Mouse (Mus musculus): ENCODE results near the gene Nexn.
"Not testable (repeated sequence)": the region's sequence is repeated elsewhere in the genome, so short reads cannot be mapped to it uniquely, and the experiment has no call there.

Nexn gene

DNA sequence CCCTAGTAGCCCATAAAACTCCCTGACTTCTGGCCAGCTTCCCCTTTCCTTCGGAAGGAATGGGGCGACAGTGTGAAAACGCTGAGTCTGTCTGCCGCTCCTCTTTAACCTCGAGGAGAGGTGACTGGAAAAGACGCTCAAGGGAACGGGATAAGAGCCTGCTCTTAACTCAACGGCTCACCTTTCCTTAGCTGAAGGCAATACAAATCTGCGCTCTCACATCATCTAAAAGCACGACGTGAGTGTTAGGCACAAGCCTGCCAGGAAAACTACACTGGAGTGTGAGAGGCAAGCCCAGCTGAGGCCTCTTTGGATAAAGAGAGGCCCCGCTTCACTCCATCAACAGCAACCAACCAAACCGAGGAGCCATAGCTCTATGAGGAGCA is at the start of gene Nexn:
TSS of gene Nexn (minus strand) at position 315 of the 386 bp plus-strand sequence.
- DNase-seq (ENCODE audit: low read depth, low spot score) = no peak

DNA sequence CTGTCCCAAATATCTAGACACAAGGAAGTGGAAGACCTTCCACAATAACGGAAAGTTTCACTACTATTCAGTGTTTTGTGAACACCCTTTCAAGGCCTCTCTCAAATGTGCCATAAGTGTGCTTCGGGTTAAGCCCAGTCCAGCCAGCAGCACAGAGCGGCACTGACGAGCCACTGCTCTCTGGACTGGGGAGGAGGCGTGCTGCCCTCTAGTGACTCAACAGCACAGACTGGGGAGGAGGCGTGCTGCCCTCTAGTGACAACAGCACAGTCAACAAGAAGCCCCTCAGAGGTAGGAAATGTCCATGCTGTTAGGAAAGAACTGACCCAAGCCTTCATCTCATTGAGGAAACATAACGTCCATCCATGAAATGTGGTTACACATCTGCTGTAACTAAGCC is 49.5 kb upstream of the Nexn start:
- peak; percentile 90 for DNase-seq (ENCODE audit: low read depth, low spot score)

GRCm38 (mm10) chr3:152314666-152315065 is 48.5 kb upstream of the Nexn start:
- DNase-seq (ENCODE audit: low read depth, low spot score) = not testable (repeated sequence)

GRCm38 (mm10) chr3:152309250-152309645 is 43.1 kb upstream of the Nexn start:
- DNase-seq (ENCODE audit: low read depth, low spot score) = no peak

DNA sequence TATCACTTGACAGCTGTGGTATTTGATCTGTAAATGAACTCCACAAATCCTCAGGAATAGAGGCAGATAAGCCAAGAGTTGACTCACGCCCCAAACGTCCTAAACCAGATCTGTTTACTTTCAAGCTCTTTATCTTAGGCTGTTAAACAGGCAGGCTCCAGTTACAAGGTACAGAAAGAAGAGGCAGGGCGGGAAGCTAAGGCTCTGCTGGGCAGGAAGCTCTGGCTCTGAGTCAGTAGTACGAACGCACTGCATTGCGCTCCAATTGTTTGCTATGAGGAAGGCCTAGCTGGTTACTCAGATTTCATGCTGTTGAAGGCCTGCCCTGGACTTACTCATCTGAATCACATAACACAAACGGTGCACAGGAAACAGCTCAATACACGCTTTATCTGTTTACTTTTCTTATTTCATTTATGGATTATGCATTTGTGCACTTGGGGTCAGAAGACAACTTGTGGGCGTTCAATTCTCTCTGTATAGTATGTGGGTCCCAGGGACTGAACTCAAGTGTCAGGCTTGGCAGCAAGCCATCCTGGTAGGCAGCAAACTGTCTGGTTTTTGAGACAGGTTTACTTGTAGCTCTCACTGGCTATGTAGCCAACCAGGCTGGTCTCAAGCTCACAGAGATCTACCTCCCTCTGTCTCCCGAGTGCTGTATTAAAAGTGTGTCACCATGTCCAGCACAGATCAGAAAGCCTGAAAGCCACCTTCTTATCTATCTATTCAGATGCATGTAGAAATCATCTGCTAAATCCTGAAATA is 42.5 kb upstream of the Nexn start:
- DNase-seq (ENCODE audit: low read depth, low spot score) = peak; percentile 34

- no peak for DNase-seq (ENCODE audit: low read depth, low spot score)
Observed at GRCm38 (mm10) chr3:152305971-152306370, 39.8 kb upstream of the Nexn start.

GRCm38 (mm10) chr3:152305080-152305479 is 38.9 kb upstream of the Nexn start:
- no peak for DNase-seq (ENCODE audit: low read depth, low spot score)

GRCm38 (mm10) chr3:152304093-152304815 is 38.1 kb upstream of the Nexn start:
- DNase-seq (ENCODE audit: low read depth, low spot score) = peak; percentile 69

GRCm38 (mm10) chr3:152302991-152303390 is 36.8 kb upstream of the Nexn start:
- no peak for DNase-seq (ENCODE audit: low read depth, low spot score)

- DNase-seq (ENCODE audit: low read depth, low spot score) = no peak
Observed at GRCm38 (mm10) chr3:152300376-152301337, 34.5 kb upstream of the Nexn start.

- no peak for DNase-seq (ENCODE audit: low read depth, low spot score)
Observed at GRCm38 (mm10) chr3:152295896-152296295, 29.7 kb upstream of the Nexn start.

DNA sequence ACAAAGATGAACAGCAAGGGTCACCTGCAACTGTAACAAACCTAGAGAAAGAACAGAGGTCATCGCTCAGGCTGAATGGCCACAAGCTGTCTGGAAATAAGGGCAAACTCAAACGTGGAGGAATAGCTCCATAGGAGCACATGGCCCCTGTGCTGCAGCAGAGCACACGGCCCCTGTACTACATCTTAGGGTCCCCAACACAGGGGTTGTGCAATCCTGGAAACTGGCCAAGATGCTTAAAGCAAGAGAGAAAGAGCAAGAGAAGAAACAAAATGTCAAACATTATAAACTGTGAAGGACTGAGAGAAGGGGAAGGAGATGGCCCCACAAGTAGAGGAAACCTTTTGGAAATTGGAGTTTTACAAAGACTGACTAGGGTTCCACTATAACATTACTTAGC is 28.2 kb upstream of the Nexn start:
- no peak for DNase-seq (ENCODE audit: low read depth, low spot score)

GRCm38 (mm10) chr3:152293530-152294181 is 27.5 kb upstream of the Nexn start:
- no peak for DNase-seq (ENCODE audit: low read depth, low spot score)

GRCm38 (mm10) chr3:152291895-152292294 is 25.7 kb upstream of the Nexn start:
- no peak for DNase-seq (ENCODE audit: low read depth, low spot score)

DNA sequence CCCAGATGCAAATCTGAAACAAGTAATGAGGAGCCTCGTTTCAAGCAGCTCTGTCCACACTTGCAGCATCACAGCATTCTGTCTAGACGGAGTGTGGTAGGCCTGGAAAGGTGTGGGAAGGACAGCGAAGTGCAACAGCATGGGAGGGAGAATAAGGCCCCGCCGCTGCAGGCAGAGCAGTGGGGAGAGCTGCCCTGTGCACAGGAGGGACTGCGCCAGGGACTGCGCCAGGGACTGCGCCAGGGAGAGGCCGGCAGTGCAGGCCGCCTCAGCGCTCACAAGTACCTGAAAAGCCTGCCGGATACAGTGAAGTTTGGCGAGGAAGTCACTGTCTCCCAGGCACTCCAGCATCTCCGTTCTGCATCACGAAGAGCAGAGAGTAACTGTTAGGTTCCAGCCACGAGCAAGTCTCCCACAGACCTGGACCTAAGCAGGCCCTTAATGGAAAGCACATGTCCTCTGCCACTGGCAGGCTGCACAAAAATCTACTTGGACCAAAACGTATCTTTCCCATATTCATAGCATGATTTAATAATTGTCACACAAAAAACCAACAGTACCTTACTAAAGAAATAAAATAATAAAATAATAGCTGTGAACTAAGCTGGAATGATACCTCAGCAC is 24.1 kb upstream of the Nexn start:
- peak; percentile 47 for DNase-seq (ENCODE audit: low read depth, low spot score)

- DNase-seq (ENCODE audit: low read depth, low spot score) = no peak
Observed at GRCm38 (mm10) chr3:152288740-152289139, 22.6 kb upstream of the Nexn start.

- no peak for DNase-seq (ENCODE audit: low read depth, low spot score)
Observed at GRCm38 (mm10) chr3:152288276-152288675, 22.1 kb upstream of the Nexn start.

GRCm38 (mm10) chr3:152287810-152288209 is 21.7 kb upstream of the Nexn start:
- no peak for DNase-seq (ENCODE audit: low read depth, low spot score)

DNA sequence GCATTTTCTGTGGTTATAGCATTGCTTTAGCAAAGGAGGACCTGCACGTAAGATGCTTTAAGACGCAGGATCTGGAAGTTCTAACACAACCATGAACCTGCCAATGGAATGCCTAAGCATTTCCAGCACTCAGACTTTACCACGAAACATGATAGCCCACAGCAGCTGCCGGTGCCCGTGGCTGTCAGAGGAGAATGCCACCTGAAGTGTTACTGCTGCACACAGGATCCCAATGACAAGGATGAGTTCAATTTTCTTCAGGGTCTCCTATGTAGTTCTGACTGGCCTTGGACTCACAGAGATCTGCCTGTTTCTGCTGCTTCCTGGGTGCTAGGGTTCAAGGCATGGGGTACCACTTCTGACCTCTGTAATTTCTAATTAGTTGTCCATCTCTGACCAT is 18.6 kb upstream of the Nexn start:
- DNase-seq (ENCODE audit: low read depth, low spot score) = no peak

- DNase-seq (ENCODE audit: low read depth, low spot score) = no peak
Observed at GRCm38 (mm10) chr3:152284306-152284705, 18.2 kb upstream of the Nexn start.

DNA sequence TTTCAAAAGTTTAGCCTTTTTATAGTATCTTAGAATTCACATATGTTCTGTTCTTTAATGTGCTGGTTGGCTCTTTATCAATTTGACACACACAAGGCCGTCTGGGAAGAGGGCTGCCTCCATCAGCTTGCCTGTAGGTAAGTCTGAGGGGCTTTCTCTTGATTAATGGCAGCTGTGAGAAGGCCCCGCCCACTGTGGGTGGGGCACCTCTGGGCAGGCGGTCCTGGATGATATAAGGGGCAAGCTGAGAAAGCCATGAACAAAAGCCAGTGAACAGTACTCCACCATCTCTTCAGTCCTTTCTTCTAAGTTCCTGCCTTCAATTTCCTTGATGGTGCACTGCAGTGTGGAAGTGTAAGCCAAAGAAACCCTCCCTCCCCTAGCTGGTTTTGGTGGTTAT is 16.0 kb upstream of the Nexn start:
- DNase-seq (ENCODE audit: low read depth, low spot score) = no peak

All from brain, adult 2 months (tissue).